Mouse (Mus musculus) lung, postnatal 14 days (tissue): ENCODE measurements at regions not wholly inside any gene's neighbourhood (a gene's known extent, or its start where the extent isn't known, plus 50 kb on each side); places are given as distances from the start of the nearest gene placed in this dataset.

ENCODE experiments used
- DNase-seq: peaks from one replicate; pipeline ENCODE4 v3.0.0; 2021

- peak; percentile 3 for DNase-seq
Measured at GRCm38 (mm10) chr2:50518371-50519128, 221.9 kb upstream of the Mmadhc start.

GRCm38 (mm10) chr2:50513276-50513675 is 216.7 kb upstream of the Mmadhc start:
- DNase-seq = no peak

- no peak for DNase-seq
Measured at GRCm38 (mm10) chr2:50498713-50499112, 202.1 kb upstream of the Mmadhc start.

GRCm38 (mm10) chr2:50496057-50496433 is 199.4 kb upstream of the Mmadhc start:
- DNase-seq = no peak

GRCm38 (mm10) chr2:50495141-50496056 is 198.8 kb upstream of the Mmadhc start:
- DNase-seq = no peak

- no peak for DNase-seq
Measured at GRCm38 (mm10) chr2:50493597-50494335, 197.2 kb upstream of the Mmadhc start.

GRCm38 (mm10) chr2:50463799-50464198 is 167.2 kb upstream of the Mmadhc start:
- no peak for DNase-seq

- DNase-seq = no peak
Measured at GRCm38 (mm10) chr2:50462378-50462777, 165.8 kb upstream of the Mmadhc start.

- DNase-seq = no peak
Measured at GRCm38 (mm10) chr2:50456654-50457053, 160.1 kb upstream of the Mmadhc start.

- DNase-seq = no peak
Measured at GRCm38 (mm10) chr2:50448117-50448516, 151.5 kb upstream of the Mmadhc start.

GRCm38 (mm10) chr2:50445963-50446485 is 149.4 kb upstream of the Mmadhc start:
- no peak for DNase-seq

GRCm38 (mm10) chr2:50440333-50440732 is 143.7 kb upstream of the Mmadhc start:
- no peak for DNase-seq

GRCm38 (mm10) chr2:50433166-50433565 is 136.6 kb upstream of the Mmadhc start:
- DNase-seq = no peak

GRCm38 (mm10) chr2:50425151-50425550 is 128.6 kb upstream of the Mmadhc start:
- DNase-seq = no peak

- DNase-seq = no peak
Measured at GRCm38 (mm10) chr2:50419648-50420047, 123.0 kb upstream of the Mmadhc start.

GRCm38 (mm10) chr2:50417643-50418042 is 121.0 kb upstream of the Mmadhc start:
- DNase-seq = peak; percentile 3

- no peak for DNase-seq
Measured at GRCm38 (mm10) chr2:50417135-50417534, 120.5 kb upstream of the Mmadhc start.

- no peak for DNase-seq
Measured at GRCm38 (mm10) chr2:50416056-50416455, 119.5 kb upstream of the Mmadhc start.

GRCm38 (mm10) chr2:50405932-50406331 is 109.3 kb upstream of the Mmadhc start:
- DNase-seq = no peak

- DNase-seq = no peak
Measured at GRCm38 (mm10) chr2:50403106-50403505, 106.5 kb upstream of the Mmadhc start.

GRCm38 (mm10) chr2:50398576-50398975 is 102.0 kb upstream of the Mmadhc start:
- no peak for DNase-seq

- DNase-seq = no peak
Measured at GRCm38 (mm10) chr2:50377609-50378413, 81.2 kb upstream of the Mmadhc start.
